ENCODE assay signal across 9 mouse cellular contexts in genomic region chr8:111716603-111717487, GRCm38 (mm10). TPM values are rescaled to one million over a fixed set of nuclear protein-coding genes. Genes with fewer than 3 reads are reported as not detected.
DNase-seq lines count a peak whose midpoint lies in the region; ATAC-seq and TF ChIP-seq lines count a peak whose summit lies in the region.
"Had no signal": no experiment of that assay in that cellular context is flagged by ENCODE, and none has a peak within 500 bp of the region (broad histone marks: within the 10 kb centered on the region; RNA-seq: fewer than 3 reads in every experiment).

No protein-coding gene starts in this region.

- peaks cover 45% of the 10 kb centered on the region for H3K4me1 ChIP-seq in lung, embryonic 15.5 days
- H3K4me1 ChIP-seq in embryonic facial prominence, embryonic 10.5 days: peaks cover 30% of the 10 kb centered on the region
- peaks cover 6% of the 10 kb centered on the region; the same call in 1 of the 2 replicates for H3K4me1 ChIP-seq in intestine, postnatal 0 days (replicated peaks; ENCODE audit: control insufficient read depth, insufficient read depth, low read length)
- H3K4me1 ChIP-seq in limb, embryonic 10.5 days: peaks cover 25% of the 10 kb centered on the region
- H3K4me1 ChIP-seq in neural tube, embryonic 15.5 days: peaks cover 57% of the 10 kb centered on the region

- H3K27me3 ChIP-seq in lung, embryonic 15.5 days: no peaks in the 10 kb centered on the region
- no peaks in the 10 kb centered on the region for H3K27me3 ChIP-seq in embryonic facial prominence, embryonic 10.5 days (replicated peaks; ENCODE audit: low read depth, poor library complexity, severe bottlenecking)
- no peaks in the 10 kb centered on the region for H3K27me3 ChIP-seq in intestine, postnatal 0 days (replicated peaks; ENCODE audit: control insufficient read depth, insufficient read depth, low read length)
- H3K27me3 ChIP-seq in limb, embryonic 10.5 days (ENCODE audit: low read depth, poor library complexity, severe bottlenecking): no peaks in the 10 kb centered on the region
- no peaks in the 10 kb centered on the region for H3K27me3 ChIP-seq in neural tube, embryonic 15.5 days (replicated peaks)

- DNase-seq in lung, postnatal 36 days: no peak
- no peak for DNase-seq in embryonic facial prominence, embryonic 10.5 days (ENCODE audit: low spot score)
- DNase-seq in heart, adult 11 months: peak; percentile 98
- DNase-seq in limb, embryonic 10.5 days (ENCODE audit: low spot score): no peak

- 0 out of 2 replicates have a peak overlapping the region, but pooled peaks have one; percentile 11 for H3K4me2 ChIP-seq in lung, embryonic 15.5 days
- H3K4me2 ChIP-seq in intestine, postnatal 0 days (replicated peaks; ENCODE audit: low read depth): 0 out of 2 replicates have a peak overlapping the region, but pooled peaks have one; percentile 6
- peak overlapping the region; percentile 34 for H3K4me2 ChIP-seq in neural tube, embryonic 15.5 days

- ATAC-seq in lung, embryonic 15.5 days (ENCODE audit: borderline replicate concordance, extremely low read depth, low FRiP score, low TSS enrichment): peak; percentile 47
- ATAC-seq in intestine, postnatal 0 days: peak; percentile 15; the same call in 1 of the 2 replicates
- peak; percentile 83 for ATAC-seq in neural tube, embryonic 15.5 days (ENCODE audit: low FRiP score)
- no peak for ATAC-seq in megakaryocyte, adult 5-6 weeks (ENCODE audit: poor library complexity, severe bottlenecking)

- WGBS in lung, embryonic 15.5 days: 43% methylated on average over 10 of the region's 10 CpGs
- WGBS in embryonic facial prominence, embryonic 10.5 days: 39% methylated on average over 10 of the region's 10 CpGs
- WGBS in intestine, postnatal 0 days: 68% methylated on average over 10 of the region's 10 CpGs
- WGBS in limb, embryonic 10.5 days: 87% methylated on average over 10 of the region's 10 CpGs
- 14% methylated on average over 10 of the region's 10 CpGs for WGBS in neural tube, embryonic 15.5 days

- H3K9ac ChIP-seq in lung, embryonic 15.5 days: peak overlapping the region; percentile 11; the same call in 1 of the 2 replicates
- H3K9ac ChIP-seq in intestine, postnatal 0 days (ENCODE audit: low read depth, low read length): no peak overlapping the region
- H3K9ac ChIP-seq in neural tube, embryonic 15.5 days (replicated peaks): peak overlapping the region; percentile 36

- H3K36me3 ChIP-seq in lung, embryonic 15.5 days: peaks cover 61% of the 10 kb centered on the region
- peaks cover 95% of the 10 kb centered on the region for H3K36me3 ChIP-seq in embryonic facial prominence, embryonic 10.5 days (replicated peaks)
- H3K36me3 ChIP-seq in intestine, postnatal 0 days (ENCODE audit: control insufficient read depth, insufficient read depth): peaks cover 67% of the 10 kb centered on the region
- H3K36me3 ChIP-seq in limb, embryonic 10.5 days: peaks cover 94% of the 10 kb centered on the region
- peaks cover 53% of the 10 kb centered on the region for H3K36me3 ChIP-seq in neural tube, embryonic 15.5 days

- peak overlapping the region; percentile 86 for H3K27ac ChIP-seq in lung, embryonic 15.5 days
- H3K27ac ChIP-seq in embryonic facial prominence, embryonic 10.5 days (replicated peaks): peak overlapping the region; percentile 74
- peak overlapping the region; percentile 78 for H3K27ac ChIP-seq in intestine, postnatal 0 days (ENCODE audit: low read depth, low read length)
- 0 out of 2 replicates have a peak overlapping the region, but pooled peaks have one; percentile 4 for H3K27ac ChIP-seq in limb, embryonic 10.5 days
- H3K27ac ChIP-seq in neural tube, embryonic 15.5 days (replicated peaks): peak overlapping the region; percentile 94

- no peak; the same call in 1 of the 2 replicates for TF ChIP-seq CTCF in intestine, postnatal 0 days (IDR thresholded peaks at IDR 0.05; ENCODE audit: low read depth)

- H3K4me3 ChIP-seq in lung, embryonic 15.5 days: no peak overlapping the region
- H3K4me3 ChIP-seq in embryonic facial prominence, embryonic 10.5 days: 0 out of 2 replicates have a peak overlapping the region, but pooled peaks have one; percentile 9
- H3K4me3 ChIP-seq in intestine, postnatal 0 days (ENCODE audit: low read depth, low read length): no peak overlapping the region
- no peak overlapping the region for H3K4me3 ChIP-seq in limb, embryonic 10.5 days
- no peak overlapping the region for H3K4me3 ChIP-seq in neural tube, embryonic 15.5 days (replicated peaks)

- no peaks in the 10 kb centered on the region for H3K9me3 ChIP-seq in lung, embryonic 15.5 days
- no peaks in the 10 kb centered on the region for H3K9me3 ChIP-seq in embryonic facial prominence, embryonic 10.5 days
- H3K9me3 ChIP-seq in intestine, postnatal 0 days (ENCODE audit: control insufficient read depth): no peaks in the 10 kb centered on the region
- H3K9me3 ChIP-seq in limb, embryonic 10.5 days (replicated peaks): no peaks in the 10 kb centered on the region
- H3K9me3 ChIP-seq in neural tube, embryonic 15.5 days (replicated peaks): no peaks in the 10 kb centered on the region

RNA-seq across cellular contexts. Expression of gene Ctrb1, which starts 26.0 kb away (rescaled TPM):
- 0.17 and 10.5 TPM in 2 replicates for polyA plus RNA-seq in lung, embryonic 15.5 days (2015; fragmentation: Nextera tagmentation; extraction: Ambion mirVana)
- polyA plus RNA-seq in embryonic facial prominence, embryonic 10.5 days (2016; fragmentation: Nextera tagmentation; extraction: Ambion mirVana): not detected in 2 replicates
- polyA plus RNA-seq in intestine, postnatal 0 days (2015; fragmentation: Nextera tagmentation; extraction: Ambion mirVana): 75.8 and 118 TPM in 2 replicates
- not detected in 2 replicates for polyA plus RNA-seq in limb, embryonic 10.5 days (2016; fragmentation: Nextera tagmentation; extraction: Ambion mirVana)
- polyA plus RNA-seq in neural tube, embryonic 15.5 days (2015; fragmentation: Nextera tagmentation; extraction: Ambion mirVana): 25.6 TPM in 1 of 2 replicates, not detected in the other
- total RNA-seq in megakaryocyte, adult 5-6 weeks (2015): not detected in 2 replicates
- not detected in 2 replicates for total RNA-seq in megakaryocyte, adult 5-6 weeks (2017)
- total RNA-seq: hematopoietic stem cell, adult 5-6 weeks had no signal

RNA-seq across cellular contexts. Expression of gene Bcar1, which starts 26.8 kb away (rescaled TPM):
- polyA plus RNA-seq in lung, embryonic 15.5 days (2015; fragmentation: Nextera tagmentation; extraction: Ambion mirVana): 40.7 and 42.6 TPM in 2 replicates
- polyA plus RNA-seq in embryonic facial prominence, embryonic 10.5 days (2016; fragmentation: Nextera tagmentation; extraction: Ambion mirVana): 61.1 and 62.4 TPM in 2 replicates
- polyA plus RNA-seq in intestine, postnatal 0 days (2015; fragmentation: Nextera tagmentation; extraction: Ambion mirVana): 38.8 and 41.1 TPM in 2 replicates
- 50.2 and 50.4 TPM in 2 replicates for polyA plus RNA-seq in limb, embryonic 10.5 days (2016; fragmentation: Nextera tagmentation; extraction: Ambion mirVana)
- polyA plus RNA-seq in neural tube, embryonic 15.5 days (2015; fragmentation: Nextera tagmentation; extraction: Ambion mirVana): 41.5 and 42.8 TPM in 2 replicates
- total RNA-seq in megakaryocyte, adult 5-6 weeks (2015): 0.21 TPM in 1 of 2 replicates, not detected in the other
- total RNA-seq in megakaryocyte, adult 5-6 weeks (2017): not detected in 2 replicates
- total RNA-seq: hematopoietic stem cell, adult 5-6 weeks had no signal

Comparison
In these comparisons a context has a peak if more than half of its experiments do, and no peak if none do; other contexts are left out.
1. H3K27ac ChIP-seq: peak in every context shown above with its lines; median percentile 94 in neural tube, embryonic 15.5 days; 86 in lung, embryonic 15.5 days; 78 in intestine, postnatal 0 days; 74 in embryonic facial prominence, embryonic 10.5 days; 4 in limb, embryonic 10.5 days.